Mouse (Mus musculus) C2C12 (cell line): ENCODE data around the gene Aire.

ENCODE experiments used
- CEBPB ChIP-seq: IDR thresholded peaks from one replicate; pipeline ENCODE4 v1.6.1; 2011; ENCODE audit warnings: low read depth, mild to moderate bottlenecking, control low read depth, moderate library complexity
- CTCF ChIP-seq: IDR thresholded peaks from one replicate; pipeline ENCODE4 v1.5.1; 2011; ENCODE audit not compliant: control insufficient read depth, insufficient read depth, insufficient read length
- FOSL1 ChIP-seq: IDR thresholded peaks from one replicate; pipeline ENCODE4 v1.8.0; 2011; ENCODE audit warnings: mild to moderate bottlenecking, low read length; ENCODE audit not compliant: poor library complexity, insufficient read depth, severe bottlenecking
- MAX ChIP-seq: IDR thresholded peaks from one replicate; pipeline ENCODE4 v1.6.1; 2011; ENCODE audit warnings: mild to moderate bottlenecking, control low read depth
- MYOD1 ChIP-seq: IDR thresholded peaks from one replicate; pipeline ENCODE4 v1.6.1; 2011; ENCODE audit warnings: low read depth; ENCODE audit not compliant: control insufficient read depth, insufficient read length
- MYOG ChIP-seq: IDR thresholded peaks from one replicate; pipeline ENCODE4 v1.6.1; 2011; ENCODE audit not compliant: control insufficient read depth, insufficient read length; ENCODE audit errors: extremely low read depth
- USF1 ChIP-seq: IDR thresholded peaks from one replicate; pipeline ENCODE4 v1.6.1; 2011; ENCODE audit warnings: low read depth, mild to moderate bottlenecking, control low read depth, moderate library complexity

- TF ChIP-seq CTCF (no peak), USF1 (no peak), MAX (no peak), CEBPB (no peak), MYOD1 (no peak), MYOG (no peak), FOSL1 (no peak)
Measured at GRCm38 (mm10) chr10:78012661-78013495, 30.5 kb downstream of the Aire start.
